Mouse (Mus musculus): Measurements from ENCODE around the gene Olfr114. TPM values are rescaled to one million over a fixed set of nuclear protein-coding genes. Genes with fewer than 3 reads are reported as not detected.

Gene Olfr114
- polyA plus RNA-seq (2016; fragmentation: Nextera tagmentation; extraction: Ambion mirVana), result not detected in 2 replicates

DNA sequence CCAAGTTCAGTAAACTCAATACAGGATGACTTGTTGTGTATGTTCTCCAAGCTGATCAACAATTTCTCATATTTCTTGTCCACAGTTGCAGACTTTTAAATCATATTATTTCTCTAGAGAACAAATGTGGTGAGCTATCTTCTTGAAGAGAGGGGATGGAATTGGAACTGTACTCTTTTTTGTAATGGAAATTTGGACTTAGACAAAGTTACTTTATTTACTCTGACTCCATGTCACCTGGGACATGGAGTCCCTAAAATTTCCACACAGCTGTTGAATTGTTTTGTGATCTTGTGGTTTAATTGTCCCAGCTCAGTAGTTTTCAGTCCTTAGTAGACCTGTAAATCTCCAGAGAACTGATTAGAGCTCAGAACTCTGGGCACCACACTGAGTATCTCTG is at the start of gene Olfr114:
Gene Olfr114 (minus strand): TSS at position 101 of the 400 bp plus-strand sequence.
- H3K4me3 ChIP-seq, result no peak within 1 kb of the TSS
- H3K9ac ChIP-seq, result no peak within 1 kb of the TSS
- no peaks in the 10 kb centered on the region for H3K9me3 ChIP-seq
- no peaks in the 10 kb centered on the region for H3K27me3 ChIP-seq
- ATAC-seq (ENCODE audit: insufficient number of reproducible peaks, insufficient read depth, low FRiP score, low TSS enrichment), result no peak
- H3K27ac ChIP-seq, result no peak within 1 kb of the TSS
- H3K4me2 ChIP-seq (replicated peaks), result no peak within 1 kb of the TSS
- H3K4me1 ChIP-seq, result no peaks in the 10 kb centered on the region
- no peaks in the 10 kb centered on the region for H3K36me3 ChIP-seq

- H3K36me3 ChIP-seq, result no peaks in the 10 kb centered on the region
- H3K9me3 ChIP-seq, result peaks cover 8% of the 10 kb centered on the region
- no peak within 1 kb of the TSS for H3K27ac ChIP-seq
- H3K4me1 ChIP-seq, result no peaks in the 10 kb centered on the region
- 83% methylated on average over 2 of the region's 2 CpGs for WGBS
- no peak for ATAC-seq (ENCODE audit: insufficient number of reproducible peaks, insufficient read depth, low FRiP score, low TSS enrichment)
- H3K4me3 ChIP-seq, result no peak within 1 kb of the TSS
- no peaks in the 10 kb centered on the region for H3K27me3 ChIP-seq
- no peak within 1 kb of the TSS for H3K4me2 ChIP-seq (replicated peaks)
- H3K9ac ChIP-seq, result no peak within 1 kb of the TSS
Measured at GRCm38 (mm10) chr17:37627009-37627408, 34.5 kb upstream of the Olfr114 start, which contains the start of the genes Olfr115 and Olfr116. Gene Olfr115 (minus strand): TSS chr17:37627109. Gene Olfr116 (minus strand): TSS chr17:37627199.

- H3K4me2 ChIP-seq (replicated peaks), result no peak within 1 kb of the TSS
- H3K27ac ChIP-seq, result no peak within 1 kb of the TSS
- no peak for ATAC-seq (ENCODE audit: insufficient number of reproducible peaks, insufficient read depth, low FRiP score, low TSS enrichment)
- no peak within 1 kb of the TSS for H3K4me3 ChIP-seq
- H3K9ac ChIP-seq, result no peak within 1 kb of the TSS
- H3K27me3 ChIP-seq, result no peaks in the 10 kb centered on the region
- H3K36me3 ChIP-seq, result no peaks in the 10 kb centered on the region
- H3K4me1 ChIP-seq, result no peaks in the 10 kb centered on the region
- H3K9me3 ChIP-seq, result no peaks in the 10 kb centered on the region
Measured at GRCm38 (mm10) chr17:37577563-37577962, 15.0 kb downstream of the Olfr114 start, which contains the start of gene Olfr113. Gene Olfr113 (minus strand): TSS chr17:37577663.

GRCm38 (mm10) chr17:37569351-37569750 is 23.2 kb downstream of the Olfr114 start, which contains the start of gene Olfr112:
Gene Olfr112 (minus strand): TSS chr17:37569451.
- H3K9me3 ChIP-seq, result 0 out of 2 replicates have a peak, but pooled peaks cover 2% of the 10 kb centered on the region
- H3K4me3 ChIP-seq, result no peak within 1 kb of the TSS
- no peaks in the 10 kb centered on the region for H3K36me3 ChIP-seq
- no peak within 1 kb of the TSS for H3K27ac ChIP-seq
- no peak within 1 kb of the TSS for H3K4me2 ChIP-seq (replicated peaks)
- no peaks in the 10 kb centered on the region for H3K27me3 ChIP-seq
- no peak for ATAC-seq (ENCODE audit: insufficient number of reproducible peaks, insufficient read depth, low FRiP score, low TSS enrichment)
- H3K4me1 ChIP-seq, result no peaks in the 10 kb centered on the region
- H3K9ac ChIP-seq, result no peak within 1 kb of the TSS

DNA sequence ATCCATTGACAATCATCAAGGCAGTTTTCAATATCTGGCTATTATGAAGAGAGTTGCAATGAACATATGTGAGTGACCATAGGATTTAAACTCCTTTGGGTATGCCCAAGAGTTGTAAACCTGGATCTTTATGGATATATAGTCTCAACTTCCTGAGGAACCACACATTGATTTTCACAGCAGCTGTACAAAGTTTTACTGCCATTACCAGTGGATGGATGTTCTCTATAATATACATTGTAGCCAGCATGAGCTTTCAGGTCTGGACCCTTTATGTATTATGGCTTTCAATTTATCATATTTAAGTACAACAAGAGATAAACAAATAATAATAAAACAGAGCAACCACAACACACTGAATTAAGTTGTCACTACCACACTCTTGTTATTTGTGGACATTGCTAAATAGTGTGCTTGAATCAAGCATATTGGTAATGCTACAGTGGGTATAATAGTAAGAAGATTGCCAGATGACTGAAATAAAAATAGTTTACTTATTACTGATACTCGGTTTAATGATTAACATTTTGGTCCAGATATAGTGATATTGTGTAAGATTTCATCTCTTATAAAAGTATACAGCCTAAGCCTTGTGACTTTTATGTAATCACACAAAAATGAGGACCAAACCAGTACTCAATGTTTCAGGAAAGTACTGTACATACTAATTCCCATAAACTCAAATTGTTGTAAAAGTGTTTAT is 33.5 kb downstream of the Olfr114 start:
- Histone ChIP-seq H3K9me3 (no peaks in the 10 kb centered on the region), H3K27me3 (no peaks in the 10 kb centered on the region), H3K4me3 (no peak overlapping the region), H3K36me3 (no peaks in the 10 kb centered on the region), H3K4me2 (replicated peaks) (no peak overlapping the region), H3K4me1 (no peaks in the 10 kb centered on the region), H3K27ac (no peak overlapping the region), H3K9ac (no peak overlapping the region)
- ATAC-seq (ENCODE audit: insufficient number of reproducible peaks, insufficient read depth, low FRiP score, low TSS enrichment), result no peak
- 62% methylated on average over 1 of the region's 1 CpGs for WGBS

GRCm38 (mm10) chr17:37543800-37544435 is 48.6 kb downstream of the Olfr114 start:
- Histone ChIP-seq H3K9me3 (no peaks in the 10 kb centered on the region), H3K4me2 (replicated peaks) (no peak overlapping the region), H3K36me3 (no peaks in the 10 kb centered on the region), H3K9ac (no peak overlapping the region), H3K27ac (no peak overlapping the region), H3K27me3 (no peaks in the 10 kb centered on the region), H3K4me1 (no peaks in the 10 kb centered on the region), H3K4me3 (no peak overlapping the region)
- WGBS, result 39% methylated on average over 3 of the region's 3 CpGs
- ATAC-seq (ENCODE audit: insufficient number of reproducible peaks, insufficient read depth, low FRiP score, low TSS enrichment), result no peak

- ATAC-seq (ENCODE audit: insufficient number of reproducible peaks, insufficient read depth, low FRiP score, low TSS enrichment), result no peak
- H3K4me2 ChIP-seq (replicated peaks), result no peak overlapping the region
- H3K4me3 ChIP-seq, result no peak overlapping the region
- no peaks in the 10 kb centered on the region for H3K4me1 ChIP-seq
- H3K9ac ChIP-seq, result no peak overlapping the region
- H3K27me3 ChIP-seq, result no peaks in the 10 kb centered on the region
- 87% methylated on average over 4 of the region's 4 CpGs for WGBS
- H3K36me3 ChIP-seq, result no peaks in the 10 kb centered on the region
- H3K27ac ChIP-seq, result no peak overlapping the region
- no peaks in the 10 kb centered on the region for H3K9me3 ChIP-seq
Measured at GRCm38 (mm10) chr17:37541454-37542119, 51.0 kb downstream of the Olfr114 start.

Other genes starting within 250 kb of the Olfr114 start
- not detected in 2 replicates for gene Olfr104-ps, start 233.2 kb downstream of the Olfr114 start, polyA plus RNA-seq (2016; fragmentation: Nextera tagmentation; extraction: Ambion mirVana)
- gene Olfr105-ps, start 213.7 kb downstream of the Olfr114 start, polyA plus RNA-seq (2016; fragmentation: Nextera tagmentation; extraction: Ambion mirVana), result not detected in 2 replicates
- not detected in 2 replicates for gene Olfr106-ps, start 202.3 kb downstream of the Olfr114 start, polyA plus RNA-seq (2016; fragmentation: Nextera tagmentation; extraction: Ambion mirVana)
- gene Olfr107, start 193.5 kb downstream of the Olfr114 start, polyA plus RNA-seq (2016; fragmentation: Nextera tagmentation; extraction: Ambion mirVana), result not detected in 2 replicates
- gene Olfr108, start 147.3 kb downstream of the Olfr114 start, polyA plus RNA-seq (2016; fragmentation: Nextera tagmentation; extraction: Ambion mirVana), result not detected in 2 replicates
- gene Olfr109, start 133.8 kb downstream of the Olfr114 start, polyA plus RNA-seq (2016; fragmentation: Nextera tagmentation; extraction: Ambion mirVana), result not detected in 2 replicates
- not detected in 2 replicates for gene H2-M2, start 109.2 kb downstream of the Olfr114 start, polyA plus RNA-seq (2016; fragmentation: Nextera tagmentation; extraction: Ambion mirVana)
- gene Olfr110, start 100.3 kb downstream of the Olfr114 start, polyA plus RNA-seq (2016; fragmentation: Nextera tagmentation; extraction: Ambion mirVana), result not detected in 2 replicates
- gene Olfr111, start 84.7 kb downstream of the Olfr114 start, polyA plus RNA-seq (2016; fragmentation: Nextera tagmentation; extraction: Ambion mirVana), result not detected in 2 replicates
- not detected in 2 replicates for gene Olfr112, start 23.3 kb downstream of the Olfr114 start, polyA plus RNA-seq (2016; fragmentation: Nextera tagmentation; extraction: Ambion mirVana)
- not detected in 2 replicates for gene Olfr113, start 15.1 kb downstream of the Olfr114 start, polyA plus RNA-seq (2016; fragmentation: Nextera tagmentation; extraction: Ambion mirVana)
- not detected in 2 replicates for gene Olfr115, start 34.4 kb upstream of the Olfr114 start, polyA plus RNA-seq (2016; fragmentation: Nextera tagmentation; extraction: Ambion mirVana)
- gene Olfr116, start 34.5 kb upstream of the Olfr114 start, polyA plus RNA-seq (2016; fragmentation: Nextera tagmentation; extraction: Ambion mirVana), result not detected in 2 replicates
- gene Olfr117, start 71.0 kb upstream of the Olfr114 start, polyA plus RNA-seq (2016; fragmentation: Nextera tagmentation; extraction: Ambion mirVana), result not detected in 2 replicates
- not detected in 2 replicates for gene Olfr118, start 74.2 kb upstream of the Olfr114 start, polyA plus RNA-seq (2016; fragmentation: Nextera tagmentation; extraction: Ambion mirVana)
- gene Olfr119, start 103.8 kb upstream of the Olfr114 start, polyA plus RNA-seq (2016; fragmentation: Nextera tagmentation; extraction: Ambion mirVana), result not detected in 2 replicates
- not detected in 2 replicates for gene Olfr120, start 129.1 kb upstream of the Olfr114 start, polyA plus RNA-seq (2016; fragmentation: Nextera tagmentation; extraction: Ambion mirVana)
- gene Olfr121, start 156.1 kb upstream of the Olfr114 start, polyA plus RNA-seq (2016; fragmentation: Nextera tagmentation; extraction: Ambion mirVana), result not detected in 2 replicates
- not detected in 2 replicates for gene Olfr122, start 175.9 kb upstream of the Olfr114 start, polyA plus RNA-seq (2016; fragmentation: Nextera tagmentation; extraction: Ambion mirVana)
- gene Olfr123, start 200.8 kb upstream of the Olfr114 start, polyA plus RNA-seq (2016; fragmentation: Nextera tagmentation; extraction: Ambion mirVana), result not detected in 2 replicates
- gene Olfr124, start 207.1 kb upstream of the Olfr114 start, polyA plus RNA-seq (2016; fragmentation: Nextera tagmentation; extraction: Ambion mirVana), result not detected in 2 replicates
- not detected in 2 replicates for gene Olfr125, start 240.2 kb upstream of the Olfr114 start, polyA plus RNA-seq (2016; fragmentation: Nextera tagmentation; extraction: Ambion mirVana)